Mouse (Mus musculus) heart, postnatal 0 days (tissue): ENCODE results near the gene Gpr87. TPM values are rescaled to one million over a fixed set of nuclear protein-coding genes. Genes with fewer than 3 reads are reported as not detected.
A peak's percentile ranks its signal among the peaks of the same experiment; 100 is the strongest.

Source experiments
- ATAC-seq: fragments of 200-750 bp; cut with Nextera tagmentation; 2 replicates; pipeline ENCODE4 v1.8.0; 2017; ENCODE audit warnings: low read depth, moderate number of reproducible peaks, moderate library complexity; ENCODE audit not compliant: insufficient read depth
- DNase-seq: peaks from one replicate; pipeline ENCODE4 v3.0.0-alpha.2; 2016; ENCODE audit warnings: low spot score
- H3K27ac ChIP-seq: fragments of 300-500 bp; sonication (generic); 2 replicates; pipeline ENCODE4 v1.5.1; 2014; ENCODE audit warnings: low read depth, mild to moderate bottlenecking
- H3K27me3 ChIP-seq: fragments of 300-500 bp; sonication (generic); 2 replicates; pipeline ENCODE4 v1.6.1; 2014; ENCODE audit warnings: low read length, mixed read lengths; ENCODE audit not compliant: control insufficient read depth, insufficient read depth
- H3K36me3 ChIP-seq: fragments of 300-500 bp; sonication (generic); replicated peaks from 2 replicates; pipeline ENCODE4 v1.6.1; 2014; ENCODE audit warnings: low read length, mixed read lengths; ENCODE audit not compliant: control insufficient read depth, insufficient read depth
- H3K4me1 ChIP-seq: fragments of 300-500 bp; sonication (generic); 2 replicates; pipeline ENCODE4 v1.6.1; 2014; ENCODE audit warnings: antibody characterized with exemption; ENCODE audit not compliant: control insufficient read depth, insufficient read depth
- H3K4me2 ChIP-seq: fragments of 300-500 bp; sonication (generic); 2 replicates; pipeline ENCODE4 v1.6.1; 2014; ENCODE audit warnings: low read depth, mild to moderate bottlenecking, low read length, moderate library complexity
- H3K4me3 ChIP-seq: fragments of 300-500 bp; sonication (generic); 2 replicates; pipeline ENCODE4 v1.5.1; 2014; ENCODE audit warnings: low read depth, low read length
- H3K9ac ChIP-seq: fragments of 300-500 bp; sonication (generic); replicated peaks from 2 replicates; pipeline ENCODE4 v1.6.1; 2014; ENCODE audit warnings: low read depth, low read length, mixed read lengths
- H3K9me3 ChIP-seq: fragments of 300-500 bp; sonication (generic); replicated peaks from 2 replicates; pipeline ENCODE4 v1.6.1; 2016; ENCODE audit warnings: low read length; ENCODE audit not compliant: control insufficient read depth
- CTCF ChIP-seq: IDR thresholded peaks from 2 replicates; pipeline ENCODE4 v1.5.1; 2016; ENCODE audit warnings: antibody characterized with exemption, control low read depth, low read depth
- EP300 ChIP-seq: IDR thresholded peaks from 2 replicates; pipeline ENCODE4 v1.6.1; 2016; ENCODE audit warnings: antibody characterized with exemption, low read depth
- WGBS: fragments of 180-500 bp; shearing (Covaris S2); extraction: QIAGEN DNeasy Blood & Tissue Kit; methylation state at CpG from one replicate; pipeline ENCODE4 v1.1.7; 2014; 5-methylcytosine and 5-hydroxymethylcytosine counted together
- polyA plus RNA-seq: library from polyadenylated mRNA; unstranded; fragments of >200 nt; fragmentation: Nextera tagmentation; extraction: Ambion mirVana; gene quantifications from 2 replicates; pipeline ENCODE4 v1.2.1, GENCODE M21; 2015
- total RNA-seq: library from RNA; depleted of rRNA; stranded (reverse); fragments of >200 nt; gene quantifications from 2 replicates; pipeline ENCODE4 v1.2.3, GENCODE M21; 2014; ENCODE audit warnings: low replicate concordance

Gpr87 gene
- total and polyA plus RNA-seq, 2 experiments from 2014 or later, result not detected

DNA sequence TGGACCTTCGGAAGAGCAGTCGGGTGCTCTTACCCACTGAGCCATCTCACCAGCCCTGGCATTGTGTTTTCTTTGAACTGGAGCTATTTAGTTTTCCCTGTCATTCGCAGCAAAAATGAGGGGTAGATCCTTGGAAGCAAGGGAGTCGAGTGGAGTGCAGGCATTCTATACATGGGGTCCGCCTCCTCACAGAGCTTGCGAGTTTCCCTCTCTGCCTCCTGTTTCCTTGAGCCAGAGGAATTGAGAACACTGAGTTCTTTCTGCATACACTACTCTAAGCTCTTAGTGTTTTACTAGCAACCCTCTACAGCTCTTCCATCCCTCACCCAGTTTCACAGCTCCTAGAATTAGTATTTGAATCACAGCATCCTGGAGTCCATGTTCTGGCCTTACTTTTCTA is 39.5 kb downstream of the Gpr87 start:
- no peak for DNase-seq
- H3K4me2 ChIP-seq, result no peak overlapping the region
- no peak overlapping the region for H3K4me3 ChIP-seq
- H3K36me3 ChIP-seq, result no peaks in the 10 kb centered on the region
- no peaks in the 10 kb centered on the region for H3K9me3 ChIP-seq
- TF ChIP-seq CTCF (no peak), EP300 (no peak)
- no peaks in the 10 kb centered on the region for H3K4me1 ChIP-seq
- 91% methylated on average over 6 of the region's 6 CpGs for WGBS
- no peak for ATAC-seq
- no peaks in the 10 kb centered on the region for H3K27me3 ChIP-seq
- H3K27ac ChIP-seq, result no peak overlapping the region
- H3K9ac ChIP-seq, result no peak overlapping the region

DNA sequence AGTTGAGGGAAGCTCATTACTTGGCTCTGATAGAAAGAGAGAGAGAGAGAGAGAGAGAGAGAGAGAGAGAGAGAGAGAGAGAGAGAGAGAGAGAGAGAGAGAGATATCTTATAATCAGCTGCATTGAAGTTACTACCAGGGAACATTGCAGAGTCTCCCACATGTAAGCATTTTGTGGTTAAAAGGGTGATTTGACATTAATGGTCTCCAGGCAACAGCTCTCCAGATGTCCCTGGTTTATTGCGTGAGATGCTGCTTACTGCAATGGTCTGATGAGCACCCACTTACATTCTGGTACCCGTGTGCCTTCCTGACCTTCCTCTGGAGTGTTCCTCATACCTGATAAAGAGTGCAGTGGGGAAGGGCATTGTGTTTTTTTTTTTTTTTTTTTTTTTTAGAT is 40.0 kb downstream of the Gpr87 start:
- Histone ChIP-seq H3K27ac (no peak overlapping the region), H3K9me3 (no peaks in the 10 kb centered on the region), H3K4me1 (no peaks in the 10 kb centered on the region), H3K4me2 (no peak overlapping the region), H3K27me3 (no peaks in the 10 kb centered on the region), H3K36me3 (no peaks in the 10 kb centered on the region), H3K9ac (no peak overlapping the region), H3K4me3 (no peak overlapping the region)
- no peak for ATAC-seq
- WGBS, result 69% methylated on average over 2 of the region's 2 CpGs
- TF ChIP-seq CTCF, result no peak
- no peak for TF ChIP-seq EP300
- DNase-seq, result no peak

DNA sequence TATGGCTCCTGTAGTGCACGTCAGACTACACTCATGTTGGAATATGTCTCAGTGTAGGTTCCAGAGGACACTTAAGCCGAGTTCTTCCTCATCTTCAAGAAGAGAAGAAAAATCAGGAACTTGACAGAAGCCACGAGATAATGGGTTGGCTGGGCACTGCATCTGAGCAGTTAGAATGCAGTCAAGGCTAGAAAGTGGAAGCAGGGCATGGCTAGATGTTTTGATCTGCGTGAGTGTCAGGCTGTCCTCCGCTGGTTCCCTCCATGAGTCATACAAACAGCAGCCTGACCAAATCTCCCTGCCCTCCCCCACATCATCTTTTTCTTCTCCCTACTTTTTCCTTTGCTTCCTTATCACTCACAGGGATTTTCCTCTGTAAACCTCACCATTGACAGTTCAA is 41.5 kb downstream of the Gpr87 start, which contains the start of gene P2ry14:
TSS of gene P2ry14 (minus strand) at position 195 of the 400 bp plus-strand sequence.
- Histone ChIP-seq H3K4me1 (no peaks in the 10 kb centered on the region), H3K27me3 (no peaks in the 10 kb centered on the region), H3K4me3 (no peak within 1 kb of the TSS), H3K9me3 (no peaks in the 10 kb centered on the region), H3K4me2 (no peak within 1 kb of the TSS), H3K9ac (no peak within 1 kb of the TSS), H3K36me3 (no peaks in the 10 kb centered on the region), H3K27ac (no peak within 1 kb of the TSS)
- no peak for DNase-seq
- 47% methylated on average over 5 of the region's 5 CpGs for WGBS
- no peak for ATAC-seq
- TF ChIP-seq CTCF (no peak), EP300 (no peak)

DNA sequence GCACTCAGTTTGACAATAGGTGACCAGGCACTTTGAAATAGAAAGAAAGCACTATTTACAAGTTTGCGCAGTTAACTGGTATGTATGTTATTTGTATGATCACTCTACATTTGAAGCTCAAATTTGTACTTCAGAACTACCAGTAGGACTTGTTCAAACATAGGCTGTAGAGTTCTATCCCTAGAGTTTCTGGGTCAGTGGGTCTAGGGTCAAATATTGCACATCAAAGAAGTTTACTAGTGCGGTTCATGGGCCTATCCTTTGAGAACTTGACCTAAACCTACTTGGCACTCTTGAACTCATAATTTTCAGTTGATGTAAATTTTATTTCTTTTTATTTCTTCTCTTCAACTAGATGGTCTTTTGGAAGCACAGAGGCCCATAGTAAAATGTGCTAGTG is 44.3 kb downstream of the Gpr87 start:
- TF ChIP-seq CTCF (no peak), EP300 (no peak)
- H3K27me3 ChIP-seq, result no peaks in the 10 kb centered on the region
- H3K4me3 ChIP-seq, result no peak overlapping the region
- no peak overlapping the region for H3K9ac ChIP-seq
- H3K9me3 ChIP-seq, result no peaks in the 10 kb centered on the region
- no peak overlapping the region for H3K27ac ChIP-seq
- no peaks in the 10 kb centered on the region for H3K4me1 ChIP-seq
- H3K36me3 ChIP-seq, result no peaks in the 10 kb centered on the region
- WGBS, result 93% methylated on average over 2 of the region's 2 CpGs
- H3K4me2 ChIP-seq, result no peak overlapping the region
- ATAC-seq (no peak), DNase-seq (no peak)

DNA sequence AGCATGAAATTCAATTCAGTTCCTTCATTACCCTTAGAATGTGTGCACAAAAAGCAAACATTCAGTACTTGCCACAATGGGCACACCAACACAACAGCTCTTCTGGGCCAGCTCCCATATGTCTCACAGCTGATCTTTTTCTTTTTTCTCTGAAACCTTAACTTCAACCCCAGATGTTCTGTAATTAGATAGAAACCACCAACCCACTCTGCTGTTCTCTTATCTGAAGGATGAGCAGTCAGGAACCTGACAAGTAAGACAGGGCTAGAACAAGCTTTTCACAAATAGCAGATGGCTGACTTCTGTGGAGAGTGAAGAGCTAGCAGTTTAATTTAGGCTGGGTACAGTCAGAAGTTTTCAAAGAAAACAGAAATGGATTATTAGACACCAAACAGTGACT is 45.3 kb downstream of the Gpr87 start:
- H3K27ac ChIP-seq, result no peak overlapping the region
- H3K36me3 ChIP-seq, result no peaks in the 10 kb centered on the region
- H3K4me1 ChIP-seq, result no peaks in the 10 kb centered on the region
- H3K9ac ChIP-seq, result no peak overlapping the region
- H3K9me3 ChIP-seq, result no peaks in the 10 kb centered on the region
- no peaks in the 10 kb centered on the region for H3K27me3 ChIP-seq
- ATAC-seq, result no peak
- no peak overlapping the region for H3K4me3 ChIP-seq
- TF ChIP-seq CTCF, result no peak
- no peak for TF ChIP-seq EP300
- H3K4me2 ChIP-seq, result no peak overlapping the region
- no peak for DNase-seq

DNA sequence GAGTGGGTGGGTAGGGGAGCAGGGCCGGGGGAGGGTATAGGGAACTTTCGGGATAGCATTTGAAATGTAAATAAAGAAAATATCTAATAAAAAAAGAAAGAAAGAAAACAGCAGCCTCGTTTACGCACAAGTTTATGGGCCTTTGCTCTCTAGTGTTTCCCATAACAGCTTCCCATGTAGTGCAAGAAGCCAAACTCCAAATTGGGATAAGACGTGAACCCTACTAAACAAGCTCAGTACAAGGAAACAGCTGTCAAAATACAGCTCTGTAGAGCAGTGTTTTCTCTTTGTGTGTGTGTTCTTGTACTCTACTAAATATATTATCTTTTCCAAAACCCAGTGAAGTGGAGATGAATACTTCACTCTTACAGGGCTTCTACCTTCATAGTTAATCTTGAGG is 49.7 kb downstream of the Gpr87 start:
- Histone ChIP-seq H3K4me1 (peaks cover 9% of the 10 kb centered on the region; the same call in 1 of the 2 replicates), H3K27me3 (no peaks in the 10 kb centered on the region), H3K36me3 (no peaks in the 10 kb centered on the region), H3K9me3 (no peaks in the 10 kb centered on the region), H3K9ac (no peak overlapping the region), H3K27ac (no peak overlapping the region), H3K4me2 (no peak overlapping the region), H3K4me3 (no peak overlapping the region)
- TF ChIP-seq EP300 (no peak), CTCF (no peak)
- ATAC-seq (no peak; the same call in 1 of the 2 replicates), DNase-seq (peak; percentile 39)
- 52% methylated on average over 5 of the region's 5 CpGs for WGBS
